Mouse (Mus musculus): ENCODE results near the gene Sgcd.

Gene Sgcd

GRCm38 (mm10) chr11:47988697-47989533 is at the start of gene Sgcd:
Sgcd (minus strand) TSS chr11:47988969.
- peak; percentile 44 to 52 for DNase-seq (ENCODE audit: low spot score in 2 of 2)

GRCm38 (mm10) chr11:48038051-48038450 is 49.3 kb upstream of the Sgcd start:
- no peak for DNase-seq (ENCODE audit: low spot score in 2 of 2)

- DNase-seq (ENCODE audit: low spot score in 2 of 2), result no peak
Observed at GRCm38 (mm10) chr11:48012836-48013235, 24.1 kb upstream of the Sgcd start.

- DNase-seq (ENCODE audit: low spot score in 2 of 2), result peak in 1 of 2 experiments; percentile 55
Observed at GRCm38 (mm10) chr11:47988333-47988696, 454 bp downstream of the Sgcd start.

GRCm38 (mm10) chr11:47987893-47988267 is 889 bp downstream of the Sgcd start:
- no peak for DNase-seq (ENCODE audit: low spot score in 2 of 2)

GRCm38 (mm10) chr11:47987251-47987892 is 1.4 kb downstream of the Sgcd start:
- peak; percentile 17 to 38 for DNase-seq (ENCODE audit: low spot score in 2 of 2)

- no peak for DNase-seq (ENCODE audit: low spot score in 2 of 2)
Observed at GRCm38 (mm10) chr11:47982152-47982551, 6.6 kb downstream of the Sgcd start.

- DNase-seq (ENCODE audit: low spot score in 2 of 2), result no peak
Observed at GRCm38 (mm10) chr11:47981108-47981507, 7.7 kb downstream of the Sgcd start.

GRCm38 (mm10) chr11:47953291-47953690 is 35.5 kb downstream of the Sgcd start:
- DNase-seq (ENCODE audit: low spot score in 2 of 2), result no peak

GRCm38 (mm10) chr11:47952366-47952765 is 36.4 kb downstream of the Sgcd start:
- DNase-seq (ENCODE audit: low spot score in 2 of 2), result no peak

- DNase-seq (ENCODE audit: low spot score in 2 of 2), result no peak
Observed at GRCm38 (mm10) chr11:47939795-47940194, 49.0 kb downstream of the Sgcd start.

GRCm38 (mm10) chr11:47917616-47918015 is 71.2 kb downstream of the Sgcd start:
- no peak for DNase-seq (ENCODE audit: low spot score in 2 of 2)

- no peak for DNase-seq (ENCODE audit: low spot score in 2 of 2)
Observed at GRCm38 (mm10) chr11:47891617-47892172, 97.1 kb downstream of the Sgcd start.

- peak in 1 of 2 experiments; percentile 22 for DNase-seq (ENCODE audit: low spot score in 2 of 2)
Observed at GRCm38 (mm10) chr11:47890315-47890714, 98.5 kb downstream of the Sgcd start.

- DNase-seq (ENCODE audit: low spot score in 2 of 2), result peak; percentile 38 to 57
Observed at GRCm38 (mm10) chr11:47885310-47885709, 103.5 kb downstream of the Sgcd start.

- no peak for DNase-seq (ENCODE audit: low spot score in 2 of 2)
Observed at GRCm38 (mm10) chr11:47883545-47883944, 105.2 kb downstream of the Sgcd start.

- no peak for DNase-seq (ENCODE audit: low spot score in 2 of 2)
Observed at GRCm38 (mm10) chr11:47876633-47877170, 112.1 kb downstream of the Sgcd start.

GRCm38 (mm10) chr11:47845894-47846293 is 142.9 kb downstream of the Sgcd start:
- DNase-seq (ENCODE audit: low spot score in 2 of 2), result no peak

- DNase-seq (ENCODE audit: low spot score in 2 of 2), result no peak
Observed at GRCm38 (mm10) chr11:47833283-47833682, 155.5 kb downstream of the Sgcd start.

- no peak for DNase-seq (ENCODE audit: low spot score in 2 of 2)
Observed at GRCm38 (mm10) chr11:47810307-47810706, 178.5 kb downstream of the Sgcd start.

GRCm38 (mm10) chr11:47804101-47804715 is 184.6 kb downstream of the Sgcd start:
- DNase-seq (ENCODE audit: low spot score in 2 of 2), result peak; percentile 8 to 10

- no peak for DNase-seq (ENCODE audit: low spot score in 2 of 2)
Observed at GRCm38 (mm10) chr11:47777916-47778226, 210.9 kb downstream of the Sgcd start.

Measured in right cerebral cortex, adult 2 months (tissue).